Mouse (Mus musculus): Measurements from ENCODE around the gene Arhgap27. TPM values are rescaled to one million over a fixed set of nuclear protein-coding genes. Genes with fewer than 3 reads are reported as not detected.
A peak's percentile ranks its signal among the peaks of the same experiment; 100 is the strongest.

Arhgap27 gene
- polyA plus RNA-seq, 1 experiment from 2014 or later, result 18.2 TPM

DNA sequence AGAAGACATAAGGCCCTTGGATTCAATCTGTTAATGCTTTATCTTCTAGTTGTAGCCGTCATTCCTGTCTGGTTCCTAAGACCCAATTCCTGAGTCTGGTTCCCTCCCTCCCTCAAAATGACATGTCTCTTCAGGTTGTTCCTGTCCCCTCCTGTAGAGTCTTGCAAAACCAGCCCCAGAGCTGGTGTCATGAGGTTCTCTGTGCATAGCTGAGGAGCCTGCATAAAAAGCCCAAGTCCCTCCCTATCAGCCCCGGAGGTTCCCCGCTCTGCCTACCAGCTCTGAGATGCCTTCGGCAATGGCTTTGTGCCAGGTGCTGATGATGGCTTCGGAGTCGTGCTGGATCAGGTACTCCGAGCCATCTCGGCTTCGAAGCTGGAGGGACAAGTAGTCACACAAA lies 28.6 kb downstream of the Arhgap27 start:
- WGBS, result 68% methylated on average over 9 of the region's 9 CpGs
- TF ChIP-seq CTCF (IDR thresholded peaks at IDR 0.05; ENCODE audit: low read depth) (no peak), EP300 (optimal IDR thresholded peaks at IDR 0.05) (peak; percentile 82)
- H3K9me3 ChIP-seq (ENCODE audit: control insufficient read depth, low read length), result no peaks in the 10 kb centered on the region
- peaks cover 2% of the 10 kb centered on the region; the same call in 1 of the 2 replicates for H3K4me1 ChIP-seq (replicated peaks; ENCODE audit: control insufficient read depth, insufficient read depth)
- peak overlapping the region; percentile 74 for H3K27ac ChIP-seq (replicated peaks)
- no peak overlapping the region for H3K4me2 ChIP-seq (replicated peaks; ENCODE audit: low read depth)
- no peaks in the 10 kb centered on the region for H3K27me3 ChIP-seq (ENCODE audit: control insufficient read depth, insufficient read depth, low read length)
- DNase-seq (ENCODE audit: low spot score) (peak; percentile 48), ATAC-seq (ENCODE audit: low FRiP score, low TSS enrichment) (peak; percentile 15)
- H3K36me3 ChIP-seq (ENCODE audit: control insufficient read depth, insufficient read depth, low read length), result 0 out of 2 replicates have a peak, but pooled peaks cover 2% of the 10 kb centered on the region
- H3K9ac ChIP-seq (ENCODE audit: low read length), result no peak overlapping the region
- no peak overlapping the region for H3K4me3 ChIP-seq (ENCODE audit: low read depth, low read length)

DNA sequence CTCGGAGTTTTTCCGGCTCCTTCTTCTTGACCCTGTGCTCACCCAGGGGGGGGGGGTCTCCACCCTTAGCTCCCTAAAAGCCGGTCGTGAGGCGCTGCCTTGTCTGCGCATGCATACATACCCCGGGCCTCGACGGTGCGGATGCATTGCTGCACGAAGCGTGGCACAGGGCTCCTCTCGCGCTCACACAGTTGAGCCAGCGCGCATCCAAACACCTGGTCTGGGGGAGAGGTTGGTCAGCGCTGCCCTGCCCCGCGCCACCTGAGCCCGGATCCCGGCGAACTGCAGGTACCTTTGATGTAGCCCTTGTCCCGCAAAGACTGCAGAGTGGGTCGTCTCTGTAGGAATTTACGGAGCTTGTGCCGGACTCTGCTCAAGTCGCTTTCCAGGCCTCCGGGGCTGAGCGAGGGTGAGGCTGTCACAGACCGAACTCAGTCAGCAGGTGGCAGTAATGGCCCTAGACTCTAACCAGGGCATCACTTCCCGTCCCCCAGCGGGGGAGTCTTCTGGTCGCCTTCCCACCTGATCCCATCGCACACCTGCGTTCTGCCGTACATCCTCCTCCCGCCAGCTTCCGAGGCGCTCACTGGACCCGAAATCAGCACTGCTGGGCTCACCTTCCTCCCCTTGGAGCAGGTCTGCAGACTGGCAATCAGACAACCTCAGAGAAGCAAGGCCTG lies 29.6 kb downstream of the Arhgap27 start:
- H3K4me3 ChIP-seq (ENCODE audit: low read depth, low read length), result peak overlapping the region; percentile 21; the same call in 1 of the 2 replicates
- H3K9ac ChIP-seq (ENCODE audit: low read length), result no peak overlapping the region
- no peaks in the 10 kb centered on the region for H3K9me3 ChIP-seq (ENCODE audit: control insufficient read depth, low read length)
- H3K36me3 ChIP-seq (ENCODE audit: control insufficient read depth, insufficient read depth, low read length), result 0 out of 2 replicates have a peak, but pooled peaks cover 2% of the 10 kb centered on the region
- H3K4me2 ChIP-seq (replicated peaks; ENCODE audit: low read depth), result peak overlapping the region; percentile 49
- no peaks in the 10 kb centered on the region for H3K4me1 ChIP-seq (replicated peaks; ENCODE audit: control insufficient read depth, insufficient read depth)
- 32% methylated on average over 39 of the region's 40 CpGs for whole genome bisulfite sequencing
- ATAC-seq (ENCODE audit: low FRiP score, low TSS enrichment), result peak; percentile 24; the same call in 1 of the 2 replicates
- H3K27ac ChIP-seq (replicated peaks), result peak overlapping the region; percentile 74
- peak; percentile 79 for DNase-seq (ENCODE audit: low spot score)
- TF ChIP-seq EP300 (optimal IDR thresholded peaks at IDR 0.05) (no peak), CTCF (IDR thresholded peaks at IDR 0.05; ENCODE audit: low read depth) (peak; percentile 75)
- H3K27me3 ChIP-seq (ENCODE audit: control insufficient read depth, insufficient read depth, low read length), result no peaks in the 10 kb centered on the region

DNA sequence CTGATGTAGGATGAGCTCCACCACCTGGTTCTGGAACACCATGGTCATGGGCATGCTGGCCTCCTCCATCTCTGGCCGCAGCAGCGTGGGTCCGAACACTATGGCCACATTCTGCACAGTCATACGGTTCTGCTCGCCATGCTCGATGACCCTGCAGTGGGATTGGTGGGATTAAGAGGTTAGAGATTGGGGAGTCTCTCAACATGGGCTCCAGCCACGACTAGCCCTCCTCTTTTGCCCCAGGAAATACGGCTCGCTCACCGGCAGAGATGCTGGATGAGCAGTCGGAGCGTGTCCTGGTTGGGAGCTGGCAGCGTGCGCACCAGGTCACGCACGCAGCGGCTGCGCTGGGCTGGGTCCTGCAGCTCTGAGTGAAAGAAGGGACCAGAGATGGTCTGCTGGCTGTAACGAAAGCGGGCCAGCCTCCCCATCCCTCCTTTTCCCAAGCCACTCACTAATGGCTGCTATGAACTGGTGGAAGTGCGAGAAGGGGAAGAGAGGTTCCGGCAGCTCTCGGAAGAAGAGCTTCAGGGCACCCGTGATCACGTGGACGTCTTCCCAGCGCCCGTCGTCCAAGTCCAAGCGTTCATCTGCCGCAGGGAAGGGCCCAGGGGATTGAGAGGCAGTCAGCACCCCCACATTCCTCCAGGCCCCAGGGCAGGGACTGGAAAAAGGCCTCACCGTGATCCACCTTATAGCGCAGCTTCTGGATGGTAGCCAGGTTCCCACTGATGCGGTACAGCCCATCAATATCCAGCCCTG lies 30.4 kb downstream of the Arhgap27 start:
- ATAC-seq (ENCODE audit: low FRiP score, low TSS enrichment), result no peak
- Histone ChIP-seq H3K36me3 (ENCODE audit: control insufficient read depth, insufficient read depth, low read length) (no peaks in the 10 kb centered on the region), H3K4me2 (replicated peaks; ENCODE audit: low read depth) (peak overlapping the region; percentile 49), H3K27me3 (ENCODE audit: control insufficient read depth, insufficient read depth, low read length) (no peaks in the 10 kb centered on the region), H3K9ac (ENCODE audit: low read length) (no peak overlapping the region; the same call in 1 of the 2 replicates), H3K27ac (replicated peaks) (no peak overlapping the region), H3K4me3 (ENCODE audit: low read depth, low read length) (peak overlapping the region; percentile 21), H3K9me3 (ENCODE audit: control insufficient read depth, low read length) (no peaks in the 10 kb centered on the region), H3K4me1 (replicated peaks; ENCODE audit: control insufficient read depth, insufficient read depth) (no peaks in the 10 kb centered on the region)
- no peak for TF ChIP-seq CTCF (IDR thresholded peaks at IDR 0.05; ENCODE audit: low read depth)
- TF ChIP-seq EP300 (optimal IDR thresholded peaks at IDR 0.05), result no peak
- DNase-seq (ENCODE audit: low spot score), result no peak
- WGBS, result 51% methylated on average over 34 of the region's 34 CpGs

DNA sequence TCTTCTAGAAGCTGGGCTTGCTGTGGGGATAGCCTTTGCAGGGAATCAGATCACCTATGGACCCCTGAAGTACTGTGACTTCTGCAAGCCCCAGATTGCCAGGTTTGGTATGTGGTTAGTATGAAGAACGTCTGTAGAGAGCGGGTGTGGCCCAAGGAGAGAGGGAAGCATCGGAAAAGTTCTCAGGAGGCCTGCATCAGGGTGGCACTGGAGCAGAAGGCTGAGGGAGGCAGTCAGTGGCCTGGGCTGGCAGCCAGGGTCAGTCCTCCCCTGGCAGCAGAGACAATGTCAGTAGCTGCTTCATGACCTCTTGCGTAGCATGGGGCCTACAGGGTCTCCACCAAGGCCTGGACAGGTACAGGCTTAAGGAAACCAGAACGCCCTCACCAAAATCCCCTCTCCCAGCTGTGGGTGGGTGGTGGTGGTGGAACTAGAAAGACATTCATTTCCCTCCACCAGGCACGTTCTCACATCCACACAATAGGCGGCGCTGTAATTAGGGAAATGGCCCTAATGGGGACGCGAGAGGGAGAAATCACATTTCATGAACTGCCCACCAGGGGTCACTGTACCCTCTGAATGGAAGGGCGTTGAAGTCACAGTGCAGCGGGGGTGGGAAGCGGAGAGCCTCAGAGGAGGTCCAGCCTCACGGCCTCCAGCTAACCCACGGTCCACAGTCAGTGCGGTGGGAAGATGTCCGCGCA lies 31.2 kb downstream of the Arhgap27 start:
- H3K36me3 ChIP-seq (ENCODE audit: control insufficient read depth, insufficient read depth, low read length), result no peaks in the 10 kb centered on the region
- H3K9me3 ChIP-seq (ENCODE audit: control insufficient read depth, low read length), result no peaks in the 10 kb centered on the region
- H3K27me3 ChIP-seq (ENCODE audit: control insufficient read depth, insufficient read depth, low read length), result no peaks in the 10 kb centered on the region
- DNase-seq (ENCODE audit: low spot score) (peak; percentile 90), ATAC-seq (ENCODE audit: low FRiP score, low TSS enrichment) (peak; percentile 48)
- no peak overlapping the region for H3K27ac ChIP-seq (replicated peaks)
- H3K9ac ChIP-seq (ENCODE audit: low read length), result no peak overlapping the region
- TF ChIP-seq CTCF (IDR thresholded peaks at IDR 0.05; ENCODE audit: low read depth) (peak; percentile 98), EP300 (optimal IDR thresholded peaks at IDR 0.05) (no peak)
- no peak overlapping the region; the same call in 1 of the 2 replicates for H3K4me3 ChIP-seq (ENCODE audit: low read depth, low read length)
- 31% methylated on average over 18 of the region's 18 CpGs for WGBS
- H3K4me1 ChIP-seq (replicated peaks; ENCODE audit: control insufficient read depth, insufficient read depth), result no peaks in the 10 kb centered on the region
- peak overlapping the region; percentile 49 for H3K4me2 ChIP-seq (replicated peaks; ENCODE audit: low read depth)

DNA sequence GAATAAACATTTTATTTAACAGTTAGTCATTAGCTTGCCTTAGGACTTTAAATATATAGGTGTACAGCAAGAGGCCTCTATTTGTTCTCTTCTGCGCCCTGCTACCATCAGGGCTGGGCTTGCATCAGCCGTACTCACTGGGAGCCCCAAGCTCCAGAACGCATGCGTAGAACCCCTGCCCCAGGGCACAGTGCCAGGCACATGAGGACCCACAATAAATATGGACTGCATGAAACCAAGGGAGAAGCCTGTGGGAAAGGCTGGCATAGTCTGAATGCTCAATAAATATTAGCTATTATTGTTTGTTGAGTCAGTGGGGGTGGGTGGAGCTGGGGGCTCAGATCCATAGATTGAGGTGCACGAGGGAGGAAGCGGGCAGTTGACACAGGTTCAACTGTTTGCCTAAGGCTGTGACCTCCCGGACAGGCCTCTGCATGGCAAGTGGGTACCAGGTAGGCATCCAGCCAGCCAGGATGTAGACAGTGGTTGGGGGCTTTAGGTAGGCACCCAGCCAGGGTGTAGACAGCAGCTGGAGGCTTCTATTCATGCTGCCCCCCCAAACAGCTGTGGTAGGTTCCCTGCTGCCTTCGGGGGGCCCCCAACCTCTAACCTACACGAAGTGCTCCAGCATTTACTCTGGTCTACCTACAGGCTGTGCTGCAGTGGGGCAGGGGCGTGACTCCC lies 31.8 kb downstream of the Arhgap27 start:
- 74% methylated on average over 10 of the region's 10 CpGs for WGBS
- DNase-seq (ENCODE audit: low spot score), result no peak
- Histone ChIP-seq H3K27me3 (ENCODE audit: control insufficient read depth, insufficient read depth, low read length) (no peaks in the 10 kb centered on the region), H3K9me3 (ENCODE audit: control insufficient read depth, low read length) (no peaks in the 10 kb centered on the region), H3K36me3 (ENCODE audit: control insufficient read depth, insufficient read depth, low read length) (no peaks in the 10 kb centered on the region), H3K9ac (ENCODE audit: low read length) (no peak overlapping the region), H3K4me1 (replicated peaks; ENCODE audit: control insufficient read depth, insufficient read depth) (no peaks in the 10 kb centered on the region), H3K4me2 (replicated peaks; ENCODE audit: low read depth) (no peak overlapping the region), H3K4me3 (ENCODE audit: low read depth, low read length) (no peak overlapping the region), H3K27ac (replicated peaks) (no peak overlapping the region)
- no peak for TF ChIP-seq EP300 (optimal IDR thresholded peaks at IDR 0.05)
- no peak for TF ChIP-seq CTCF (IDR thresholded peaks at IDR 0.05; ENCODE audit: low read depth)
- peak; percentile 3; the same call in 1 of the 2 replicates for ATAC-seq (ENCODE audit: low FRiP score, low TSS enrichment)

Measured in stomach, postnatal 0 days (tissue).